Mouse (Mus musculus): ENCODE results near the gene Gm28230.

DNA sequence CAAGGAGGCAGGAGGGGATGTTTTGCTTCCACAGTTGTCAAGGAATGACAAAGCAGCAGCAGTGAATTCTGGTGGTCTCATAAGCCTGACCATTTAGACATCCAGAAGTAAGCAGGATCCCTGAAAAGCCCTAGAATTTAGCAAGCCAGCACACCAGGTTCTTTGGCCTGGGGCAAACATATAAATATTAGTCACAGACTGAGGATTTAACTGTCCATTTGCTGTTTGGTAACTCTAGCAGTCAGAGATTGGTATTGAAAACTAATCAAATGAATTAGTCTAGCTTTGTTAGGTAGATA, 15.4 kb downstream of the Gm28230 start:
- no peak for TF ChIP-seq CTCF (conservative IDR thresholded peaks at IDR 0.05; ENCODE audit: low read length)
- TF ChIP-seq NANOG (IDR thresholded peaks at IDR 0.05; ENCODE audit: borderline replicate concordance, low read length): no peak
- no peak for TF ChIP-seq POU5F1 (IDR thresholded peaks at IDR 0.05; ENCODE audit: borderline replicate concordance, low read length)

Data from E14TG2a.4 (cell line).